Mouse (Mus musculus): ENCODE data around the gene Kif2a. TPM values are rescaled to one million over a fixed set of nuclear protein-coding genes. Genes with fewer than 3 reads are reported as not detected.
A peak's percentile ranks its signal among the peaks of the same experiment; 100 is the strongest.
"Not testable (repeated sequence)": the region's sequence is repeated elsewhere in the genome, so short reads cannot be mapped to it uniquely, and the experiment has no call there.

The Kif2a gene
- total RNA-seq, 2 experiments from 2014 or later: 38.7 to 44.9 TPM

- intact Hi-C loops (cut with DNase I): loop anchor here (2.0 to 5.0 kb wide), 2 partner anchors 75 to 78 kb away; partner anchors contain the start of gene Dimt1
- DNase-seq: peak; percentile 77 to 84
Measured at GRCm38 (mm10) chr13:107022266-107023171, 593 bp upstream of the Kif2a start.

GRCm38 (mm10) chr13:107019443-107019842 is 2.5 kb downstream of the Kif2a start:
- intact Hi-C loops (cut with DNase I): no loop called here
- no peak for DNase-seq

- no peak for DNase-seq
- intact Hi-C loops (cut with DNase I): no loop called here
Measured at GRCm38 (mm10) chr13:107013926-107014325, 8.0 kb downstream of the Kif2a start.

GRCm38 (mm10) chr13:107011618-107012017 is 10.3 kb downstream of the Kif2a start:
- DNase-seq: no peak
- intact Hi-C loops (cut with DNase I): no loop called here

GRCm38 (mm10) chr13:107008174-107008573 is 13.8 kb downstream of the Kif2a start:
- no peak for DNase-seq
- intact Hi-C loops (cut with DNase I): no loop called here

GRCm38 (mm10) chr13:107003211-107003610 is 18.7 kb downstream of the Kif2a start:
- intact Hi-C loops (cut with DNase I): no loop called here
- no peak for DNase-seq

GRCm38 (mm10) chr13:106998671-106999070 is 23.3 kb downstream of the Kif2a start:
- intact Hi-C loops (cut with DNase I): no loop called here
- no peak for DNase-seq

- intact Hi-C loops (cut with DNase I): no loop called here
- DNase-seq: no peak
Measured at GRCm38 (mm10) chr13:106998026-106998425, 23.9 kb downstream of the Kif2a start.

GRCm38 (mm10) chr13:106997557-106997956 is 24.4 kb downstream of the Kif2a start:
- intact Hi-C loops (cut with DNase I); DNase-seq: not testable (repeated sequence)

GRCm38 (mm10) chr13:106996891-106997290 is 25.0 kb downstream of the Kif2a start:
- intact Hi-C loops (cut with DNase I): no loop called here
- DNase-seq: no peak

- intact Hi-C loops (cut with DNase I): no loop called here
- DNase-seq: no peak
Measured at GRCm38 (mm10) chr13:106961496-106961895, 60.4 kb downstream of the Kif2a start.

GRCm38 (mm10) chr13:106960557-106960956 is 61.4 kb downstream of the Kif2a start:
- no peak for DNase-seq
- intact Hi-C loops (cut with DNase I): no loop called here

- intact Hi-C loops (cut with DNase I): no loop called here
Measured at GRCm38 (mm10) chr13:106958286-106958685, 63.6 kb downstream of the Kif2a start.

GRCm38 (mm10) chr13:106957554-106957953 is 64.4 kb downstream of the Kif2a start:
- DNase-seq: no peak
- intact Hi-C loops (cut with DNase I): no loop called here

More at GRCm38 (mm10) chr13:106958286-106958685, 63.6 kb downstream of the Kif2a start:
- DNase-seq: no peak

GRCm38 (mm10) chr13:106954880-106955279 is 67.0 kb downstream of the Kif2a start:
- no peak for DNase-seq
- intact Hi-C loops (cut with DNase I): no loop called here

GRCm38 (mm10) chr13:106947583-106947982 is 74.3 kb downstream of the Kif2a start:
- DNase-seq: no peak
- intact Hi-C loops (cut with DNase I): loop anchor here (5.0 to 10.0 kb wide), 2 partner anchors 75 to 157 kb away; partner anchors contain the start of gene Kif2a

- intact Hi-C loops (cut with DNase I): loop anchor here (5.0 to 10.0 kb wide), 2 partner anchors 75 to 158 kb away; partner anchors contain the start of gene Kif2a
- peak; percentile 96 to 97 for DNase-seq
Measured at GRCm38 (mm10) chr13:106946594-106947540, 75.1 kb downstream of the Kif2a start, which contains the start of gene Dimt1. Gene Dimt1, plus strand, starts transcription at chr13:106947127.

GRCm38 (mm10) chr13:106945518-106945917 is 76.4 kb downstream of the Kif2a start:
- no peak for DNase-seq
- intact Hi-C loops (cut with DNase I): loop anchor here (5.0 to 10.0 kb wide), 2 partner anchors 77 to 159 kb away; partner anchors contain the start of gene Kif2a

- DNase-seq: no peak
- intact Hi-C loops (cut with DNase I): loop anchor here (10.0 kb wide), 1 partner anchor 162 kb away; no protein-coding TSS in a partner anchor
Measured at GRCm38 (mm10) chr13:106942721-106943120, 79.2 kb downstream of the Kif2a start.

GRCm38 (mm10) chr13:106941211-106941976 is 80.5 kb downstream of the Kif2a start:
- DNase-seq: no peak
- intact Hi-C loops (cut with DNase I): loop anchor here (10.0 kb wide), 1 partner anchor 163 kb away; no protein-coding TSS in a partner anchor

Data from heart, postnatal 10 days (tissue).